Mouse (Mus musculus) layer of hippocampus, postnatal 36 days (tissue): ENCODE measurements around the gene Cep85l. TPM values are rescaled to one million over a fixed set of nuclear protein-coding genes. Genes with fewer than 3 reads are reported as not detected.

ENCODE experiments used
- total RNA-seq, 2 experiments: library from RNA; stranded (reverse); gene quantifications; 2 replicates each; pipeline ENCODE4 v1.2.3; 2021

Cep85l gene
- total RNA-seq, 2 experiments from 2014 or later = 23.6 to 24.6 TPM

Other genes with a start within 250 kb of the Cep85l start
- gene Pln, start 42.3 kb downstream of the Cep85l start, total RNA-seq = 1 to 10 TPM; 1.2 to 1.5 TPM
- gene Asf1a, start 216.8 kb upstream of the Cep85l start, total RNA-seq = 10 to 100 TPM; 22.9 to 30.4 TPM